Mouse (Mus musculus) midbrain, embryonic 13.5 days (tissue): ENCODE measurements around the gene Obscn. TPM values are rescaled to one million over a fixed set of nuclear protein-coding genes. Genes with fewer than 3 reads are reported as not detected.

Source experiments
- microRNA-seq: library from miRNA; unstranded; fragments of <30 nt; microRNA quantifications from one replicate; pipeline ENCODE4, GENCODE M21; 2016
- polyA plus RNA-seq: library from polyadenylated mRNA; unstranded; fragments of >200 nt; fragmentation: Nextera tagmentation; extraction: Ambion mirVana; gene quantifications from 2 replicates; pipeline ENCODE4 v1.2.1, GENCODE M21; 2015

Obscn gene
- polyA plus RNA-seq, 1 experiment from 2014 or later = 0.08 TPM

Small RNAs within 50 kb of the gene (microRNA-seq; reads per million reads assigned to microRNA genes)
- not detected for gene Gm44313

Other genes with a start within 250 kb of the Obscn start
- gene Zfp39, start 232.2 kb downstream of the Obscn start, polyA plus RNA-seq = 4.4 and 5.2 TPM in 2 replicates
- gene Btnl10, start 218.5 kb downstream of the Obscn start, polyA plus RNA-seq = not detected in 2 replicates
- 453 and 491 TPM in 2 replicates for gene Rnf187, start 197.5 kb downstream of the Obscn start, polyA plus RNA-seq
- gene Hist3h2ba, start 187.5 kb downstream of the Obscn start, polyA plus RNA-seq = 383 and 402 TPM in 2 replicates
- gene Hist3h2a, start 181.7 kb downstream of the Obscn start, polyA plus RNA-seq = 149 and 155 TPM in 2 replicates
- 1.1 and 1.3 TPM in 2 replicates for gene Trim17, start 181.7 kb downstream of the Obscn start, polyA plus RNA-seq
- 18.7 and 21.9 TPM in 2 replicates for gene Trim11, start 158.3 kb downstream of the Obscn start, polyA plus RNA-seq
- 7.2 and 7.6 TPM in 2 replicates for gene Iba57, start 27.3 kb upstream of the Obscn start, polyA plus RNA-seq
- 0.35 TPM in 1 of 2 replicates, not detected in the other for gene Gjc2, start 46.8 kb upstream of the Obscn start, polyA plus RNA-seq
- 155 and 159 TPM in 2 replicates for gene Guk1, start 55.8 kb upstream of the Obscn start, polyA plus RNA-seq
- gene Mrpl55, start 66.1 kb upstream of the Obscn start, polyA plus RNA-seq = 95.9 and 96.5 TPM in 2 replicates
- 32.5 and 32.6 TPM in 2 replicates for gene 2310033P09Rik, start 71.9 kb upstream of the Obscn start, polyA plus RNA-seq
- gene Arf1, start 91.9 kb upstream of the Obscn start, polyA plus RNA-seq = 602 and 607 TPM in 2 replicates
- gene Wnt3a, start 154.3 kb upstream of the Obscn start, polyA plus RNA-seq = 0.68 and 3.0 TPM in 2 replicates
- gene Wnt9a, start 170.5 kb upstream of the Obscn start, polyA plus RNA-seq = 2.9 and 6.0 TPM in 2 replicates
- gene Prss38, start 239.3 kb upstream of the Obscn start, polyA plus RNA-seq = not detected in 2 replicates